Mouse (Mus musculus) thymus, postnatal 14 days (tissue): ENCODE measurements at regions not wholly inside any gene's neighbourhood (a gene's known extent, or its start where the extent isn't known, plus 50 kb on each side); places are given as distances from the start of the nearest gene placed in this dataset.

Experiments
- DNase-seq: peaks from one replicate; pipeline ENCODE4 v3.0.0; 2021

DNA sequence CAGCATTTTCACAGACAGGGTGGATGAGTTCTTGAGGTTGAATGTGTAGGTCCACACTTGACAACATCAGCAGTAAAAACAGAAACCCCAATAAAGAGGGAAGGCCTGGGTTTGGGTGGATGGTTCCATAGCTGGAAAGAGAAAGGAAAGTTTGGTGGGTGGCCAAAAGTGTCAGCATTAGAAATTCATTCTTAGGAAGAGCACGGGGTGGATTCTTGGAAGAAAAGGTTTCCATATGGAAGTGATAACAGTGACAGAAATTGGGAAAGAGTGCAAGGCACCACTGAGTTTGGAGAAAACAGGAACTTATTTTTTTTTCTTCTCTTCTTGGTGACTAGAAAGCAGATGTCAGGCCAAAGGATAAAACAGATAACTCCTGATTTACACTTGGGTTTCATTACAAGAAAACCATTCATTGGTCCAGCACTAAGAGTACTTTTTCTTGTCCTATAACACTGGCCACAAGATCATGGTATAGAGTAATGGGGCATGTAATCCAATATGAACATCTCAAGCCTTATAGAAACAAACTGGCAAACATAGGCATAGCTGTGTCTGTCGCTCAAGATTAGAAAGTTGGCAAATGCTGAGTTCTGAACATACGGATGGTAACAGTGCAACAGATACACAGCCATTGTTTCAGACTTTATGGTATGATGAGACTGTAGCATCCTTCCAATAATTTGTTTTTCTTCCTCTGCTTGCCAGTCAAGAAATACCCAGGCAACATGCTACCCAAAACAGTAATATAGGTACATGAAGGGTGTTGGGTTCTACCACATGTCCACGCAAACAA is 209.7 kb upstream of the Pard3b start:
- DNase-seq: no peak

DNA sequence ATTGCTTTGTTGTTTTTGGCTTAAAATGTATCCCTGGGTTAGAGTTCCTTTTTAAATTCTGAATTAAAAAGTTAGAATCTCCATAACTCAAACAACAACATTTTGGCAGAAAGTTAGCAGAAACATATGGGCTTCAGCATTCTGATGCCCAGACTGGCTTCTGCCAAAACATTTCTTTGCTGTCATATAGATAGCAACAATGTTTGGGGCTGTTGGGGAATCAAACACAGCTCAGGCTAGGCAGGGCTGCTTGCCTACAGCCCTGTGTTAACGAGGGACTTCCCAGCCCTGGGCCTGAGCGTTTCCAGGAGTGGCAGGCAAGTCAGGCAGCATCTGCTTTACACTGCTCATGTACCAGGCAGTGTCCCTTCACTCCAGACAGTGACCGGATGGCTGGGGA is 201.0 kb upstream of the Pard3b start:
- no peak for DNase-seq

GRCm38 (mm10) chr1:61461435-61461834 is 177.2 kb upstream of the Pard3b start:
- no peak for DNase-seq

GRCm38 (mm10) chr1:61470617-61471214 is 167.9 kb upstream of the Pard3b start:
- no peak for DNase-seq

GRCm38 (mm10) chr1:61471779-61472578 is 166.6 kb upstream of the Pard3b start:
- DNase-seq: no peak

DNA sequence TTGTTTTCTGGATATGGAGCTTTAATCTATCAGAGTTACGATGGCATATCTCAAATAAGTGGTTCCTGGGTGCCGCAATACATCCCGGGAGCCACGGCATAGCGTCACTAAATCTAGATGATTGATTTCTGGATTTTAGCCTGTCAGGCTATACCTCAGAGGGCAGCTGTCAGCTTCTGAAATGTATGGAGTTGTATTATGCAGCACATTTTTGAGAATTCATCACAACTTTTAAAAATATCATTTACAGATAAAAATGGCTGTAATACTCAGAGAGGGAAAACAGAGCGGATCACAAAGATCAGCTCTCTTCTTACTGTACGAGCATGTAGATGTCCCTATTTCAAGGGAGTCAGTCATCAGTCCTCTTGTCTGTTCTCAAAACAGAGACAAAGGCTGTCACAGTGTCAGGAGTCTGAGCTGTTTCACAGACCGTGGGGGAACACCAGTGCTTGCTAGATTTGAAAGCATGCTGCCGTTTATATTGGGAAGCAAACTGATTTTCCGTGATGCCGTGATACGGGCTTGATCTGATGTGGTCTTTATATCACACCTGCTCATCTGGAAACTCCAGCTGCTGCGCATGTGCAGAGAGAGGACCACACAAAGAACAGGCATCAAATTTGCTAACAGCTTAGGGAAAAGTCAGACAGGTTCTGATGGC is 165.9 kb upstream of the Pard3b start:
- no peak for DNase-seq

DNA sequence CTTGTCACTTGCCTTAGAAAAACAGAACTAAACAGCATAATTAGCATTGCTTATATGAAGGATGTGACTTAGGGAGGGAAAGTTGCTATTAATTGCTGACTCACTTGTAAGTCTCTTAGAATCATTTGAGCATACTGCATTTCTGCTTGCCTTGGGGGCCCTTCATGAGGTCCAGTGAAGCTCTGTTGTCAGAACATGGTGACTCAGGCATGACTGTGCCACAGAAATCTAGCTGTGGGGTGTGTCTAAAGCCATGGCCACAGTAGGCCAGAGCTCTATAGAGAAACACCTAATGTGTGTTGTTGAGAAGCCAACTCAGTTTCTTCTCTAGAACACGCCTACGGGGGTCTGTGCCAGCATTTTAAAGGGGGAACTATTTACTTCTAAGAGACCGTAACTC is 153.2 kb upstream of the Pard3b start:
- DNase-seq: no peak

GRCm38 (mm10) chr1:61524886-61525285 is 113.7 kb upstream of the Pard3b start:
- no peak for DNase-seq

DNA sequence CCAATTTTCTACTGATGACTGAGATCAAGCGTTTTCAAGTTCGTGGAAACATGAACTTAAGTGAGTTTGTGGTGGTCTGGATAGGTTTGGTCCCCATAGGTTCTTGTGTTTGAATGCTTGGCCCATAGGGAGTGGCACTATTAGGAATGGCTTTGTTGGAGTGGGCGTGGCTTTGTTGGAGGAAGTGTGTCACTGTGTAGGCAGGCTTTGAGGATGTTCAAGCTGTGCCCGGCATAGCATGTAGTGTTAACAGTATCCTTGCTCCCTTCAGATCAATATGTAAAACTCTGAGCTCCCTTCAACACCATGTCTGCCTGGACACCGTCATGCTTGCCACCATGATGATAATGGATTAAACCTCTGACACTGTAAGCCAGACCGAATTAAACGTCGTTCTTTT is 112.7 kb upstream of the Pard3b start:
- DNase-seq: no peak

- no peak for DNase-seq
Measured at GRCm38 (mm10) chr1:61528757-61529156, 109.9 kb upstream of the Pard3b start.

- no peak for DNase-seq
Measured at GRCm38 (mm10) chr1:61530166-61530565, 108.5 kb upstream of the Pard3b start.

DNA sequence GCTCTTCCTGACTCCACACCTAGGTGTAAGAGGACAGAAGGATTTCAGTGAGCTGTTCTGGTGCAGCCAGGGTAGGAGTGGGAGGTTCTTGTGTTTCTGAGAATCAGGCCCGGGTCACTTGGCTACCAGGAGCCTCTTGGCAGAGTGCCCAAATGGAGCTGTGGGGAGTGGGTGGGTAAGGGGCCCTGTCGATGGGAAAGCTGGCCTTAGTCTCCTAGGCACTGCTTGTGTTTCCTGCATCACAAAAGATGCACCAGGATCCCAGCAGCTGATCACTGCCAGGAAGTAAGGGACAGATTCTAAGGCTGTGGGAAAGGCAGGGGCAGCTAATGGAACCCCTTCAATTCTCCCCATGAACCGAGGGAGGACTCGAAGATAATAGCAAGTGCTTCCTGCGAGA is 107.1 kb upstream of the Pard3b start:
- no peak for DNase-seq

DNA sequence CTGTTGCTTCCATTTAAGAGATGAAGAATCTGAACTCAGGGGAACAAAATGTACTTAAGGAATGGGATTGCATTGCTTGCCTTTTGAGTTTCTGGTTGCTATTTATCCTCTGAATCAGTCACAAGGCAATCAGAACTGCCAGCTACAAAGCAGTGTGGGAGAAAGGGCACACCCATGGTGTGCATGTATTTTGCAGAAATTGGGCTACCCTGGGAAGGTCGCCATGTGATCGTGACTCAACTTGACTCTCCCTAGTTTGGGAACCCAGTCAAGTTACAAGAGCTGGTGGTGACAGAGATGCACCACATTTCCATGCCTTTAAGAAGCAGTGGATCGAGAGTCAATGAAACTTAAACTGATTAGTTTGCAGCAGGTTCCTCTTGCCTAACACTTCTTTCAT is 98.5 kb upstream of the Pard3b start:
- no peak for DNase-seq

GRCm38 (mm10) chr1:61541166-61541565 is 97.5 kb upstream of the Pard3b start:
- no peak for DNase-seq

GRCm38 (mm10) chr1:61552577-61553517 is 85.8 kb upstream of the Pard3b start:
- no peak for DNase-seq

GRCm38 (mm10) chr1:61559514-61559913 is 79.1 kb upstream of the Pard3b start:
- no peak for DNase-seq

GRCm38 (mm10) chr1:61562091-61562490 is 76.5 kb upstream of the Pard3b start:
- no peak for DNase-seq

- no peak for DNase-seq
Measured at GRCm38 (mm10) chr1:61565471-61565870, 73.2 kb upstream of the Pard3b start.

DNA sequence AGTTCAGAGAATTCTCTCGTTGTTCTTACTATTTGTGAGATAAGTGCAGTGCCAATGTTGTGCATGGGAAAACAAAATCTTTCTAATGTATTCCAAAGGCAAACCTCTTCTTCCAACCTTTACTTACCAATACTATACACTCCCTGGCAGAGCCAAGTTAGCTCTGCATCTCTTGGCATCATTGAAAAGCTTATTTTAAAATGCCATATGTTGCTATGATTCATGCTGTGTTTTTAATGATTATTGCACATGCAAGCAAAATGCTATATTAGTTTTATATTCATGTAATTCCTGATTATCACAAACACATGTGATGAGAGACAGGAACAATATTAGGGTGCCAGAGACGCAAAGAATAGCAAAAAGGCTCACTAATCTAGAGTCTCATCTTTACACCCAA is 64.3 kb upstream of the Pard3b start:
- DNase-seq: no peak

DNA sequence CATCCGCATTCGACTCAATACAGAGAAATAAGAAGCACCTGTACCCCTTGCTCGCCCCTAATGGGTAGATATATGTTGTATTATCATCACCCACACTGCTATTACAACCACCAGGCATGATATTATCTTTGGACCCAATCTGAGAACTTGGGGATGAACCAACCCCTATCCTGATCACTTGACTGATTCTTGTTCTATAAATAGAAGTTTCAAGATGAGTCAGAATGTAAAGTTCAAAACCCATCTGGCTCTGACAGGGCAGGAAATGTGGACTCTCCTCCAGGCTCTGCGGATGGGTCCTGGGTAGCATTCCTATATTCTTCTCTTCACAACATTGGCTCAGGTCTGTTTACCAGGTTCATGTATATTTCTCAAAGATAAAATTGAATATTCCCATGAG is 61.9 kb upstream of the Pard3b start:
- no peak for DNase-seq

- DNase-seq: no peak
Measured at GRCm38 (mm10) chr1:61587251-61587650, 51.4 kb upstream of the Pard3b start.
